Mouse (Mus musculus) CH12.LX (cell line): Measurements from ENCODE around the gene 1700125H20Rik.

Experiments
- BHLHE40 ChIP-seq: IDR thresholded peaks from 2 replicates; pipeline ENCODE4 v1.6.1; 2011; ENCODE audit warnings: mild to moderate bottlenecking, low read depth, low read length, improper control_type of control experiment
- CHD2 ChIP-seq: IDR thresholded peaks from 2 replicates; pipeline ENCODE4 v1.6.1; 2011; ENCODE audit warnings: low read length, improper control_type of control experiment
- CTCF ChIP-seq, 2 experiments: IDR thresholded peaks in 1 of 2; conservative IDR thresholded peaks in 1 of 2; 2 replicates each; pipeline ENCODE4 v1.5.1; 2011 to 2012; ENCODE audit warnings: low read depth in 2 of 2, low read length in 2 of 2, improper control_type of control experiment in 1 of 2, inconsistent platforms in 1 of 2, mild to moderate bottlenecking in 1 of 2, moderate library complexity in 1 of 2
- EP300 ChIP-seq: IDR thresholded peaks from 2 replicates; pipeline ENCODE4 v1.6.1; 2011; ENCODE audit warnings: low read length, improper control_type of control experiment
- MAX ChIP-seq: IDR thresholded peaks from 2 replicates; pipeline ENCODE4 v1.6.1; 2011; ENCODE audit warnings: low read length, improper control_type of control experiment
- NELFE ChIP-seq: IDR thresholded peaks from 2 replicates; pipeline ENCODE4 v1.6.1; 2011; ENCODE audit warnings: low read depth, low read length, improper control_type of control experiment
- POLR2A ChIP-seq: IDR thresholded peaks from 2 replicates; pipeline ENCODE4 v1.6.1; 2011; ENCODE audit warnings: low read depth, mild to moderate bottlenecking, improper control_type of control experiment, low read length
- RAD21 ChIP-seq: IDR thresholded peaks from 2 replicates; pipeline ENCODE4 v1.6.1; 2011; ENCODE audit warnings: low read depth, mild to moderate bottlenecking, low read length, improper control_type of control experiment, moderate library complexity
- SMC3 ChIP-seq: IDR thresholded peaks from 2 replicates; pipeline ENCODE4 v1.6.1; 2011; ENCODE audit warnings: low read depth, low read length, improper control_type of control experiment

DNA sequence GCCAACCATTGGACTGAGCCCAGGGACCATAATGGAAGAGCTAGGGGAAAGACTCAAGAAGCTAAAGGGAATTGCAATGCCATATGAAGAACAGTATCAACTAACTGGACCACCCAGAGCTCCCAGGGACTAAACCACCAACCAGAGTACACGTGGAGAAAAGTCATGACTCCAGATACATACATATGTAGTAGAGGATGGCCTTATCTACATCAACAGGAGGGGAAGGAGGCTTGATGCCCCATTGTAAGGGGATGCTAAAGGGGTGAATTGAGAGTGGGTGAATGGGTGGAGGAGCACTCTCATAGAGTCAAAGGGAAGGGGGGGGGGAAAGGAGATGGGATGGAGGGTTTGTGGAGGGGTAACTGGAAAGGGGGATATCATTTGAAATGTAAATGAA, 48.1 kb upstream of the 1700125H20Rik start:
- TF ChIP-seq MAX (no peak), EP300 (no peak), RAD21 (no peak), POLR2A (no peak), NELFE (no peak), SMC3 (no peak), BHLHE40 (no peak), CTCF (conservative IDR thresholded peaks at IDR 0.05 in 1 of 2, IDR thresholded peaks at IDR 0.05 in 1 of 2; ENCODE audit: low read depth in 2 of 2, low read length in 2 of 2) (no peak), CHD2 (no peak)
